Mouse (Mus musculus): ENCODE measurements at regions not wholly inside any gene's neighbourhood (a gene's known extent, or its start where the extent isn't known, plus 50 kb on each side); places are given as distances from the start of the nearest gene placed in this dataset.

DNA sequence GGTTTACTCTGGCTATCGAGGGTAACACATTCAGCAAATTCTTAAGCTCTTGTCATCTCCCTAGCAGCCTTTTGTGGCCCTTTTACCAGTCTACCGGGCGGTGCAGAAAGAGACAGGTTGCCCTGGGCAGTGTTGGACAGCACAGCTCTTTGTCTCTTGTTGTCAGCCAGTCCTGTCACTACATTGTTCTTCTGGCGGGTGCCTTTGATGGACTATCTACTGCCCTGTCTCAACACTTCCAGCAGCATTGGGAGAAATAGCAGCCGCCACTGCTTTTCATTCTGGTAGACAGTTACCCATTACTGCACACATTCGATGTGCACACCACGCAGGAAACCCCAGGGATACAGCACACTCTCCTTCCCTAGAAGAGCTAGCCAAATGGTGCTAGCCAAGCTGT, 132.7 kb upstream of the Gm10181 start:
- Histone ChIP-seq H3K27me3 (replicated peaks) (no peaks in the 10 kb centered on the region), H3K4me1 (no peaks in the 10 kb centered on the region), H3K9me3 (no peaks in the 10 kb centered on the region), H3K36me3 (replicated peaks) (no peaks in the 10 kb centered on the region), H3K9ac (no peak overlapping the region), H3K27ac (no peak overlapping the region), H3K4me3 (no peak overlapping the region), H3K4me2 (no peak overlapping the region)
- 36% methylated on average over 7 of the region's 7 CpGs for WGBS
- ATAC-seq (replicated peaks): no peak

DNA sequence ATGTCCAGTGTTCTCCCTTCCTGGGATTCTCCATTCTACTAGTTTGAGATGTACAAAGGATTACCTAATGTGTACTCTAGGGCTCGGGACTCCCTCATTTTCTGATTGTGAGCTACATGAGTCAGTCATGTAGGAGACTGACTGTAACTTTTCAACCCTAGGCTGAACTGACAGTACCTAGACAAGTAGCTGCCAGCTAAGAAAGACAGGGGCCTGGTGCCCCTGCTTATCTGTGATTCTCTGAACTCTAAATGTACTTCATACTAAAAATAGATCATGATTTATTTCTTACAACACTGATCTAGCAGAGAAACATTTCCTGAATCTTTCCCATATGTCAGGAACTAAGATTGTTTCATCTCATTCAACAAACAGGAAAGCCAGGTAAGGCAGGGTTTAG, 125.9 kb upstream of the Gm10181 start:
- Histone ChIP-seq H3K9ac (no peak overlapping the region), H3K4me2 (no peak overlapping the region), H3K4me1 (no peaks in the 10 kb centered on the region), H3K36me3 (replicated peaks) (no peaks in the 10 kb centered on the region), H3K9me3 (no peaks in the 10 kb centered on the region), H3K27me3 (replicated peaks) (no peaks in the 10 kb centered on the region), H3K4me3 (no peak overlapping the region), H3K27ac (no peak overlapping the region)
- ATAC-seq (replicated peaks): no peak
- 97% methylated on average over 1 of the region's 1 CpGs for WGBS

GRCm38 (mm10) chr9:24967571-24967970, 121.7 kb upstream of the Gm10181 start:
- 76% methylated on average over 10 of the region's 10 CpGs for WGBS
- ATAC-seq (replicated peaks): no peak

DNA sequence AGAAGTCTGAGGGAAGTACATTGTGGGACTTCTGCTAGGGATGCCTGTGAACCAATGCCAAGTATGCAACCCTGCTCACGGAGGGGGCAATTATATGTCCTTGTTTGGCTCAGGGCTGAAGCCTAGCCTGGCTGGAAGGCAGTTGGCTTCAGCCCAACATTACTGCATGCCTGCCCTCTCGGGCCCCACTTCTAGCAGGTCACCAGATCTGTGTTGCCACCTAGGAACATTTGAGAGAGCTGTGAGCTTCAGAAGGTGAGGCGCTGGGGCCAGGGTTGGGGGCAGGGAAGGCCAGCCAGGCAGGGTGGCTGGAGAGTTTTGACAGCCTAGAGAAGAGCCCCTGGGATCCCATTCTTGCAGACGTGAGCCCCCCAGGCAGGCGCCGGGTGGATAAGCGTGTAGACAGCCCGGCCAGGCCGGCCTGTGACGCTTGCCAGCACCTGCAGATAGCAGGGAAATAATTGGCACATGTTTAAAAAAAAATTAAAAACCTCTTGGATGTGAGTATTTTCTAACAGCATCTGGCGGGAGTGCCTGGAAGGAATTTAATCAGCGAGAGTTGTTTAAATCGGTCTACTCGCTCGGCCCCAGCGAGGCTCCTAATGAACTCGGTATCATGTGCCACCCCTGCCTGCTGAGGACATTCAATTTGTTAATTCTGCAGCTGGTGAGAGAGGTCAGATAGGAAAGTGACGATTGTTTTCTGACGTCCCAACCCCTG, 115.0 kb upstream of the Gm10181 start:
- 5% methylated on average over 19 of the region's 19 CpGs for WGBS
- Histone ChIP-seq H3K36me3 (replicated peaks) (no peaks in the 10 kb centered on the region), H3K27me3 (replicated peaks) (no peaks in the 10 kb centered on the region), H3K9me3 (no peaks in the 10 kb centered on the region), H3K4me1 (peaks cover 13% of the 10 kb centered on the region), H3K4me3 (peak overlapping the region; percentile 19), H3K27ac (peak overlapping the region; percentile 35; the same call in 1 of the 2 replicates), H3K4me2 (peak overlapping the region; percentile 54), H3K9ac (no peak overlapping the region; the same call in 1 of the 2 replicates)
- peak; percentile 89 for ATAC-seq (replicated peaks)

More at GRCm38 (mm10) chr9:24967571-24967970, 121.7 kb upstream of the Gm10181 start:
- Histone ChIP-seq H3K9ac (no peak overlapping the region), H3K27me3 (replicated peaks) (no peaks in the 10 kb centered on the region), H3K36me3 (replicated peaks) (no peaks in the 10 kb centered on the region), H3K9me3 (no peaks in the 10 kb centered on the region), H3K4me2 (no peak overlapping the region), H3K4me3 (no peak overlapping the region), H3K27ac (no peak overlapping the region), H3K4me1 (no peaks in the 10 kb centered on the region)

DNA sequence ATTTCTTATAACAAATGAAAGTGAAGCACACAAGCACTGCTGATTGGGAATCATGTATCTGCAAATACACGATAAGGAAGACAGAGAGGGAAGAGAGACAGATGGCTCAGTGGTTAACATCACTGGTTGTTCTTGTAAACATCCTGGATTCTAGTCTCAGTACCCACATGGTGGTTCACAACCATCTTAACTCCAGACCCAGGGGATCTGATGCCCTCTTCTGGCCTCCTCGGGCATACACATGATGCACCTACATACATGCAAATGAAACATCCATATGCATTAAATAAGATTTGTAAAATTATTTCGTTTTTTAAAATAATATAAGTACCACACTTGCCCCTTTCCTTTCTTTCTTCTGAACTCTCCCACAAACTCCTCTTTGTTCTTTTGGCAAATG, 106.4 kb upstream of the Gm10181 start:
- Histone ChIP-seq H3K9me3 (no peaks in the 10 kb centered on the region), H3K36me3 (replicated peaks) (no peaks in the 10 kb centered on the region), H3K4me2 (no peak overlapping the region), H3K9ac (no peak overlapping the region), H3K27ac (no peak overlapping the region), H3K27me3 (replicated peaks) (no peaks in the 10 kb centered on the region), H3K4me3 (no peak overlapping the region), H3K4me1 (no peaks in the 10 kb centered on the region)
- 76% methylated on average over 3 of the region's 3 CpGs for WGBS
- no peak for ATAC-seq (replicated peaks)

DNA sequence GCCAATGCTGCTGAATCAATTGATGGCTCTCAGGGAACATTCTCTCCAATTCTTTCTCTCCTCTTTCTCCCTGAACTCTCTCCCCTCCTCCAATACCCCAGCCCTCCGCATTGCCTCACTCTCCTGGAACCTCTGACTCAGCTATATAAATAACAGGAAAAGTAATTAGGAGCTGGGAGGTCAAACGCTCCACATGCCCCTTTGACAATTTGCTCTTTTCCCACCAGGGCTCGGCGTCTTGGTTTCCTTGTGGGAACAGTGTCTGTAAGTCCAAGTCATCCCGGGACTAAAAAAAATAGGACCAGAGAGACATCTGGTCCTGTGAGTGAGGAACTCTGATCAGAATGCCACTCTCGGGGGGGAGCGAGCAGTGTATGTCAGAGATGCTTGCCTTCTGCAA, 94.7 kb upstream of the Gm10181 start:
- H3K4me2 ChIP-seq: no peak overlapping the region
- H3K4me1 ChIP-seq: no peaks in the 10 kb centered on the region
- no peak overlapping the region for H3K4me3 ChIP-seq
- H3K27me3 ChIP-seq (replicated peaks): no peaks in the 10 kb centered on the region
- H3K9ac ChIP-seq: no peak overlapping the region
- no peak overlapping the region for H3K27ac ChIP-seq
- 75% methylated on average over 7 of the region's 7 CpGs for WGBS
- no peaks in the 10 kb centered on the region for H3K36me3 ChIP-seq (replicated peaks)
- no peaks in the 10 kb centered on the region for H3K9me3 ChIP-seq
- no peak for ATAC-seq (replicated peaks)

GRCm38 (mm10) chr9:25021095-25021691, 68.0 kb upstream of the Gm10181 start:
- Histone ChIP-seq H3K9ac (no peak overlapping the region), H3K27me3 (replicated peaks) (no peaks in the 10 kb centered on the region), H3K36me3 (replicated peaks) (no peaks in the 10 kb centered on the region), H3K4me3 (no peak overlapping the region), H3K4me2 (no peak overlapping the region), H3K27ac (no peak overlapping the region), H3K9me3 (no peaks in the 10 kb centered on the region), H3K4me1 (no peaks in the 10 kb centered on the region)
- WGBS: 76% methylated on average over 4 of the region's 4 CpGs
- no peak for ATAC-seq (replicated peaks)

GRCm38 (mm10) chr9:25022439-25022838, 66.8 kb upstream of the Gm10181 start:
- H3K4me2 ChIP-seq: no peak overlapping the region
- WGBS: 82% methylated on average over 4 of the region's 4 CpGs
- H3K9me3 ChIP-seq: no peaks in the 10 kb centered on the region

GRCm38 (mm10) chr9:25024486-25024885, 64.7 kb upstream of the Gm10181 start:
- no peaks in the 10 kb centered on the region for H3K9me3 ChIP-seq
- no peaks in the 10 kb centered on the region for H3K36me3 ChIP-seq (replicated peaks)
- no peak overlapping the region for H3K4me2 ChIP-seq
- H3K27me3 ChIP-seq (replicated peaks): no peaks in the 10 kb centered on the region
- H3K9ac ChIP-seq: no peak overlapping the region
- H3K27ac ChIP-seq: no peak overlapping the region
- no peaks in the 10 kb centered on the region for H3K4me1 ChIP-seq
- H3K4me3 ChIP-seq: no peak overlapping the region
- WGBS: 55% methylated on average over 4 of the region's 4 CpGs
- ATAC-seq (replicated peaks): no peak

More at GRCm38 (mm10) chr9:25022439-25022838, 66.8 kb upstream of the Gm10181 start:
- H3K27ac ChIP-seq: no peak overlapping the region
- H3K4me3 ChIP-seq: no peak overlapping the region
- H3K4me1 ChIP-seq: no peaks in the 10 kb centered on the region
- no peaks in the 10 kb centered on the region for H3K27me3 ChIP-seq (replicated peaks)
- no peak overlapping the region for H3K9ac ChIP-seq
- no peak for ATAC-seq (replicated peaks)
- no peaks in the 10 kb centered on the region for H3K36me3 ChIP-seq (replicated peaks)

GRCm38 (mm10) chr9:25027581-25027980, 61.6 kb upstream of the Gm10181 start:
- WGBS: 6% methylated on average over 8 of the region's 8 CpGs
- Histone ChIP-seq H3K4me3 (no peak overlapping the region), H3K9ac (no peak overlapping the region), H3K27me3 (replicated peaks) (no peaks in the 10 kb centered on the region), H3K27ac (no peak overlapping the region), H3K4me2 (no peak overlapping the region), H3K9me3 (no peaks in the 10 kb centered on the region), H3K4me1 (no peaks in the 10 kb centered on the region), H3K36me3 (replicated peaks) (no peaks in the 10 kb centered on the region)
- peak; percentile 37; the same call in 1 of the 2 replicates for ATAC-seq (replicated peaks)

- no peaks in the 10 kb centered on the region for H3K4me1 ChIP-seq
- 76% methylated on average over 6 of the region's 6 CpGs for WGBS
These were observed 60.9 kb upstream of the Gm10181 start for GRCm38 (mm10) chr9:25028305-25028704.

GRCm38 (mm10) chr9:25031466-25031865, 57.8 kb upstream of the Gm10181 start:
- Histone ChIP-seq H3K27ac (no peak overlapping the region), H3K4me1 (no peaks in the 10 kb centered on the region), H3K27me3 (replicated peaks) (no peaks in the 10 kb centered on the region), H3K9me3 (no peaks in the 10 kb centered on the region), H3K4me3 (no peak overlapping the region), H3K4me2 (no peak overlapping the region), H3K36me3 (replicated peaks) (no peaks in the 10 kb centered on the region), H3K9ac (no peak overlapping the region)
- no peak for ATAC-seq (replicated peaks)
- WGBS: 90% methylated on average over 6 of the region's 6 CpGs

More at GRCm38 (mm10) chr9:25028305-25028704, 60.9 kb upstream of the Gm10181 start:
- ATAC-seq (replicated peaks): no peak
- Histone ChIP-seq H3K9me3 (no peaks in the 10 kb centered on the region), H3K27ac (no peak overlapping the region), H3K36me3 (replicated peaks) (no peaks in the 10 kb centered on the region), H3K27me3 (replicated peaks) (no peaks in the 10 kb centered on the region), H3K4me2 (no peak overlapping the region), H3K4me3 (no peak overlapping the region), H3K9ac (no peak overlapping the region)
